Mouse (Mus musculus) cerebellum, adult 2 months (tissue): ENCODE measurements around the gene Shank2. TPM values are rescaled to one million over a fixed set of nuclear protein-coding genes. Genes with fewer than 3 reads are reported as not detected.

Experiments used
- DNase-seq, 2 experiments: peaks; one replicate each; pipeline ENCODE4 v3.0.0; 2021
- H3K27ac ChIP-seq: fragments of 200-500 bp; 2 replicates; pipeline ENCODE4 v1.5.1; 2012; ENCODE audit warnings: low read length, control low read depth, inconsistent platforms; ENCODE audit not compliant: insufficient read depth
- H3K27me3 ChIP-seq: fragments of 200-500 bp; 2 replicates; pipeline ENCODE4 v1.6.1; 2012; ENCODE audit warnings: inconsistent platforms, mild to moderate bottlenecking, low read length, moderate library complexity; ENCODE audit not compliant: control insufficient read depth, insufficient read depth
- H3K4me1 ChIP-seq: fragments of 200-500 bp; 2 replicates; pipeline ENCODE4 v1.6.1; 2011; ENCODE audit warnings: low read length; ENCODE audit not compliant: control insufficient read depth, insufficient read depth
- H3K4me3 ChIP-seq: fragments of 200-500 bp; replicated peaks from 2 replicates; pipeline ENCODE3; 2011; ENCODE audit warnings: mild to moderate bottlenecking, low read depth, low read length, control low read depth; ENCODE audit not compliant: insufficient read depth
- CTCF ChIP-seq: fragments of 200-500 bp; IDR thresholded peaks from 2 replicates; pipeline ENCODE4 v1.5.1; 2011; ENCODE audit warnings: low read depth, mild to moderate bottlenecking, control low read depth, low read length, moderate library complexity, borderline replicate concordance; ENCODE audit not compliant: insufficient read depth
- POLR2A ChIP-seq: fragments of 200-500 bp; IDR thresholded peaks from 2 replicates; pipeline ENCODE4 v1.6.1; 2011; ENCODE audit warnings: low read length, control low read depth, borderline replicate concordance; ENCODE audit not compliant: insufficient read depth
- WGBS: fragments of 180-500 bp; shearing (Covaris S2); methylation state at CpG from one replicate; pipeline ENCODE4 v1.1.7; 2018; 5-methylcytosine and 5-hydroxymethylcytosine counted together
- polyA plus RNA-seq: library from polyadenylated mRNA; depleted of rRNA; stranded (reverse); fragments of >200 nt; gene quantifications from 2 replicates; pipeline ENCODE4 v1.2.3, GENCODE M21; 2012

Shank2 gene
- polyA plus RNA-seq, 1 experiment: 46.3 TPM

DNA sequence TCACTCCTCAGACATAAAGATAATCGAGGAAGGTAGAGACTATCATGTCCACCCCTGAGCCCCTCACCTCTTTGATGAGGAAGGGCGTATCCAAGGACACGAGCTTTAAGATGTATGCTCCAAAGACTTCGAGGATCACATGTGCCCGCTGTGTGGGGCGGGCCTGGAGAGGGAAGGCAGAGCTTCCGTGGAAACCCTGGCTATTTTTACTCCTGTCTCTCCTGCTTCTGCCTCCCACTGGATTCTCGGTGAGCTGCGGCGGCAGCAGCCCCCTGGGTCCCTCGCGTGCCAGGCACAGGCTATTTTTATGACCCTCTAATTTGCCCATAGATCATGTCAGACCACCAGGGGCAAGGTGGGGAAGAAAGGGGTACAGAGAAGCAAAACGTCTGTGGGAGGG, 235.1 kb downstream of the Shank2 start:
- TF ChIP-seq POLR2A (no peak), CTCF (no peak)
- 79% methylated on average over 13 of the region's 13 CpGs for WGBS
- H3K27ac ChIP-seq: no peak overlapping the region
- no peak overlapping the region for H3K4me3 ChIP-seq
- H3K4me1 ChIP-seq: no peaks in the 10 kb centered on the region
- no peaks in the 10 kb centered on the region for H3K27me3 ChIP-seq
- DNase-seq: no peak

- H3K27ac ChIP-seq: no peak overlapping the region
- TF ChIP-seq CTCF: no peak
- no peak for TF ChIP-seq POLR2A
- H3K27me3 ChIP-seq: no peaks in the 10 kb centered on the region; the same call in 1 of the 2 replicates
- no peaks in the 10 kb centered on the region for H3K4me1 ChIP-seq
- DNase-seq: no peak
- no peak overlapping the region for H3K4me3 ChIP-seq
- 31% methylated on average over 12 of the region's 12 CpGs for WGBS
Observed at GRCm38 (mm10) chr7:144238409-144238808, 236.7 kb downstream of the Shank2 start.

GRCm38 (mm10) chr7:144238992-144239391, 237.3 kb downstream of the Shank2 start:
- TF ChIP-seq POLR2A (no peak), CTCF (no peak)
- Histone ChIP-seq H3K4me1 (no peaks in the 10 kb centered on the region), H3K27ac (no peak overlapping the region), H3K27me3 (no peaks in the 10 kb centered on the region; the same call in 1 of the 2 replicates), H3K4me3 (no peak overlapping the region)
- WGBS: 59% methylated on average over 12 of the region's 12 CpGs
- DNase-seq: no peak

DNA sequence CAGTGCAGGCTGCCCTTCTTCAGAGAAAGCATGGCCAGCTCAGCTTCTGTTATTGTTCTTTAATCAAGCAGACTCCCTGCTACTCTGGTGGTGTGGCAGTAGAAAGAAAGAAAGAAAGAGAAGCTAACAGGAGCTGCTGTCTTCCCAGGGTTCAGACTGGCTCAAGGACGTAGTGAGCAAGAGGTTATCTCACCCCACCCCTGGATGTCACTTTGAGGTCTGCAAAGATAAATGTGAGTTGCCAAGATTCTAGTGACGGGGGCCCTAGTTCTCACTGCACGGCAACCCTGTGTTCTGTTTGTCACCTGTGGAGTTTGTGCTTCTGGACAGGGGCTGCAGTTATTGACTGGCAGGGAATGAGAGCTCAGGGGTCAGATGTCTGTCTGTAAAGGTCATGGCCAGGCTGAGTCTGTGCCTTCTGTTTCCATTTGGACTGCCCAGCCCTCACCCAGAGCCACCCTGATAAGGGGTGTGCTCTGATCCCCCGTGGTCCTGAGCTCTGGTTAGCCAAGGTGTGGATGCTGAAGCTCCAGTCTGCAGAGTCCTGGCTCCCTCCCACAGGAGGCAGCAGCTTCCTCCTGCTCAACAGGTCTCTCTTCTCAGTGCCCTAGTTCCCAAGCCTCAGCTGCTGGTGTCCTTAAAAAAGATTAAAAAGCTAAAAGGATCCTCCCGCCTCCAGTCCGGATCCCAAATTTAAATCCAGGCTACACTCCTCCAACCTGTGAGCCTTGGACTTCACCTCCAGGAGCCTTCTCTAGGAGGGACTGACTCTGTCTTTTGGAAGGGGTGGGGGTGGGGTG, 238.0 kb downstream of the Shank2 start:
- no peak overlapping the region for H3K4me3 ChIP-seq
- H3K4me1 ChIP-seq: no peaks in the 10 kb centered on the region
- no peaks in the 10 kb centered on the region; the same call in 1 of the 2 replicates for H3K27me3 ChIP-seq
- no peak overlapping the region for H3K27ac ChIP-seq
- 63% methylated on average over 6 of the region's 6 CpGs for WGBS
- no peak for DNase-seq
- TF ChIP-seq POLR2A: no peak
- no peak for TF ChIP-seq CTCF

DNA sequence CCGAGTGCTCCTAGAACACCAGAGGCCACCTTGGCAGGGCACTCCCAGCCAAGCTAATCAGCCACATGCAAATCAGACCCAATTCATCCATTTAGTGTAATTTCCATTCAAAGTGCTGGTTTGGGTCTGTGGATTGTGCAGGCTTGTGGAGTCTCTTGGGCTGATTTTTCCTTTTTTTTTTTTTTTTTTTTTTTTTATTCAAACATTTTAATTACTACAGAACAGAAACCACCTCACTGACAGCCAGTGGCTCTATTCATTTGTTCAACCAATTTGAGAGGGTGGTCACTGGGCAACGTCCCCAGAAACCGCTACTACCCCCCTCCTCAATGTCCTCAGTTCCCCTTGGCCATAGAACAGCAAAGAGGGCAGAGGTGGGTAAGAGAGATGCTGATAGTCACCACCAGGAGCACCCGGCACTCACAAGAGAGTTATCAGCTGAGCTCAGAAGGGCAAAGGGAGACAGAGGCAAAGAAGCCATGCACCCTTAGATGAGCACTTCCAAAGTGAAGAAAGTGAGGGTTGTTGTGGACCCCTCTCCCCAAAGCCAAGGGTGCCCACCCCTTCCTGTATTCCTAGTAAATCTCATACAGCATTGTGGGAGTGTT, 239.1 kb downstream of the Shank2 start:
- no peak overlapping the region for H3K4me3 ChIP-seq
- H3K27ac ChIP-seq: no peak overlapping the region
- no peak for DNase-seq
- 65% methylated on average over 4 of the region's 4 CpGs for WGBS
- TF ChIP-seq CTCF (no peak), POLR2A (no peak)
- H3K27me3 ChIP-seq: no peaks in the 10 kb centered on the region; the same call in 1 of the 2 replicates
- no peaks in the 10 kb centered on the region for H3K4me1 ChIP-seq

- H3K4me1 ChIP-seq: no peaks in the 10 kb centered on the region
- no peak for TF ChIP-seq CTCF
- no peak for TF ChIP-seq POLR2A
- no peak overlapping the region for H3K4me3 ChIP-seq
- H3K27me3 ChIP-seq: no peaks in the 10 kb centered on the region; the same call in 1 of the 2 replicates
- no peak for DNase-seq
- WGBS: 79% methylated on average over 6 of the region's 6 CpGs
- no peak overlapping the region for H3K27ac ChIP-seq
Observed at GRCm38 (mm10) chr7:144244203-144244602, 242.5 kb downstream of the Shank2 start.

DNA sequence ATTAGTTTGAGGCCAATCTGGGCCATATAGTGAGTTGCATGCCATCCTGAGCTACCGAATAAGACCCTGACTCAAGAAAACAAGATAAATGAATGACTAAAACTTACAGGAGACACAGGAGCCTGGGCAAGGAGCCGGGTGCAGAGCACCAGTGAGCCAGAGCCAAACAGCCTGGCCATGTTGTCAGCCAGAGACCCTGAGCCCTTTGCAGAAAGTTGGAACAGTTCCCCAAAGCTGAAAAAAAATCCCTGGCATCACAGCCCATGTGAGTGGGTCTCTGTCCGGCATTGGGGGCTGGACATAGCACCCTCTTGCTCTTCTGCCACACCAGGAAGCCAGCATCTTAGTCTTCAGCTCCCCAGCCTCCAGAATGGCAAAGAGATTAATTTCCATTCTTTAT, 244.5 kb downstream of the Shank2 start:
- no peak overlapping the region for H3K4me3 ChIP-seq
- no peak for DNase-seq
- no peak for TF ChIP-seq POLR2A
- TF ChIP-seq CTCF: no peak
- no peaks in the 10 kb centered on the region; the same call in 1 of the 2 replicates for H3K27me3 ChIP-seq
- H3K27ac ChIP-seq: no peak overlapping the region
- H3K4me1 ChIP-seq: no peaks in the 10 kb centered on the region
- 48% methylated on average over 3 of the region's 3 CpGs for WGBS

DNA sequence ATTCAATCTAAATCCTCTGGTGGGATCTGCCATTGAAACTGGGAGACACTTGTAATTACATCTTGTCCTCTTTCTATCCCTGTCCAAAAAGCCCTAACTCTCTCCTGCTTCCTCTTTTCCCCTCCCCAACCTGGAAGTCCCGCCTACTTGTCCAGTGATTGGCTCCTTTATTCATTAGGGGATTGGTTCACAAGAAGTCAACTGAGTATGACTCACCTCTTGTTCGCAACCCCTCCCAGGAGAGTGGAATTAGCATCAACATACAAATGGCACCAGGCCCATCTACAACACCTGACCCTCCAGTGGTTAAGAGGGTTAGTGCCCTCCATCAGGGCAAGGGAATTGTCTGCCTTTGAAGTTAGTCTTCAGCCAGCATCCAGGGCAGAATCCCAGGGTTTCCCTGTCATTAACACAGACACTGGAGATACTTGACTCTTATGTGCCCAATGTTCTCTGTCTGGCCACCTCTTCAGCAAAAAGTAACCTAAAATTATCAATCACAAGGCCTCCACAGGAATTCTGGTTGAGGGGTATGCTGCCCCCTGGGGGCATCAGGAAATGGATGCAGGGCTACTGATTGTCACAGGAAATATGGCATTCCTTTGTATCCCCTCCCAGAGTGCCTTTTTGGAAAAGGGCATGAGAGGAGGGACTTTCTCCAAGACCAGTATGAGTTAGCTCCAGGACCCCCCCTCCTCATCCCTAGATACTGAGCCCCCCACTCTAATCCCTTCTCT, 247.1 kb downstream of the Shank2 start:
- 90% methylated on average over 2 of the region's 2 CpGs for WGBS
- Histone ChIP-seq H3K27ac (no peak overlapping the region), H3K27me3 (no peaks in the 10 kb centered on the region), H3K4me3 (no peak overlapping the region), H3K4me1 (no peaks in the 10 kb centered on the region)
- DNase-seq: no peak
- TF ChIP-seq CTCF (no peak), POLR2A (no peak)
